Mouse (Mus musculus) C2C12 (cell line): ENCODE results near the gene Dcun1d4.

ENCODE experiments used
- CEBPB ChIP-seq: IDR thresholded peaks from one replicate; pipeline ENCODE4 v1.6.1; 2011; ENCODE audit warnings: low read depth, mild to moderate bottlenecking, control low read depth, moderate library complexity
- CTCF ChIP-seq: IDR thresholded peaks from one replicate; pipeline ENCODE4 v1.5.1; 2011; ENCODE audit not compliant: control insufficient read depth, insufficient read depth, insufficient read length
- MYOD1 ChIP-seq: IDR thresholded peaks from one replicate; pipeline ENCODE4 v1.6.1; 2011; ENCODE audit warnings: low read depth; ENCODE audit not compliant: control insufficient read depth, insufficient read length
- USF1 ChIP-seq: IDR thresholded peaks from one replicate; pipeline ENCODE4 v1.6.1; 2011; ENCODE audit warnings: low read depth, mild to moderate bottlenecking, control low read depth, moderate library complexity

DNA sequence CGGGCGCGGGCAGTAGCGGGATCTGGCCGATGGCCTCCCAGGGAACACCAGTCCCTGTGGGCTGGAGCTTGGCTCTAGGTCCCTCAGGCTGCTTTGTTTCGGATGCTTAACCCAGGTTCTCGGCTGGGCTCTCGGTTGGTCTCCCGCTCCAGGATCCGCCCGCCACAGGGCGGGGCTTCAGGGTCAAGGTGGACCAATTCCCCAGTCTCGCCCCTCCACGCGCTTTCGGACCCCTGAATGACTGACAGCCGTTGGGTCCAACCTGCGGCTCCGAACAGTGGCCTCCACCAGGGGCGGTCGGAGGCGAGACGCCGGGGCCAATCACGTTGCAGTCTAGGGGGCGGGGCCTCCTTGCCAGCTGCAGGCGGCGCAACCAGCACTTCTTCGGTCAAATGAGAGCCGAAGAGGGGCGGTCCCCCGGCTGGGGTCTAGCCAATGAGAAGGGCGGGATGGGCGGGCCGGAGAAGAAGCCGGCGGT is 9.8 kb downstream of the Dcun1d4 start:
- TF ChIP-seq CTCF (no peak), CEBPB (no peak), USF1 (no peak), MYOD1 (no peak)
